Mouse (Mus musculus) embryonic fibroblast, embryonic 13.5 days (primary cell): ENCODE measurements around the gene Asb4.

Source experiments
- CTCF ChIP-seq: IDR thresholded peaks from 2 replicates; pipeline ENCODE4 v1.5.1; 2011; ENCODE audit warnings: mild to moderate bottlenecking, control low read depth, low read length, moderate library complexity, borderline replicate concordance; ENCODE audit not compliant: insufficient read depth
- POLR2A ChIP-seq: IDR thresholded peaks from 2 replicates; pipeline ENCODE4 v1.6.1; 2011; ENCODE audit warnings: low read depth, mild to moderate bottlenecking, control low read depth, low read length, moderate library complexity

DNA sequence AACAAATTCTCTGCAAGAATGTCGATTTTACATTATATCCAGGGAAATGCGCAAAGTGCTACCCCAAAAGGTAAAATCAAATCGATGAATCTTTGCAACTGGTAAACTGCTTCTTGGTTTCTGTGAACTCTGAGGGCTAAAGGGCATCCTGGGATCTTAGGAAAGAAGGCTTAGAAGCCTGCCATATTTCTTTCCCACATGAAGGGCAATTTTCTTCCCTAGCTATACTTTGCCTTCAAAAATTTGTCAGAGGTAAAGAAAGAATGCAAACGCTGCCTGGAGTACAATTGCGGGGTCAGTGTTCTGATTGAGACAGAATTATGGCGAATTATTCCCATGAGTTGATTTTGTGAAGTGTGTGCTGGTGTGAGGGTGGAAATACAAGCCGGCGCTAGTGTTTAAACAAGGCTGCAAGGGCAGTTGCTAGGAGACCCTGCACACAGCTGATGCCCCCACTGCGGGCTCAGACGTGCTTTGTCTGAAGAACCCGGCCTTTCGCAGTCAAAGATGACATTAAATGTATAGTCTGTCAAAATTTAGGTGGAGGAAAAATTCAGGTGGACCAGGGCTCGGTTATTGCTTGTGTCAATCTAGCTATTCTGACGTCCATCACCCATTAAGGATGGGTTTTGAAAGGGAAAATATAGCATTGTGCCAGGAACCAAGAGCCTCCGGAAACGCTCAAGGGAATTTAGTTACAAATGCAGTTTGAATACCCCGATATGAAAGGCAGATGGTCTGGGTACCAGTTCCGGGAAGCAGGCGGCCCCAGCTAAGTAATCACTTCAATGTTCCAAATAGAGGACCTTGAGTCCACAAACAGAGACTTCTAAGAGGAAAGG is at the start of gene Asb4:
- TF ChIP-seq CTCF = no peak
- TF ChIP-seq POLR2A = no peak
